Mouse (Mus musculus): ENCODE data around the gene Pitpnm2.
"Not testable (repeated sequence)": the region's sequence is repeated elsewhere in the genome, so short reads cannot be mapped to it uniquely, and the experiment has no call there.

Pitpnm2 gene

DNA sequence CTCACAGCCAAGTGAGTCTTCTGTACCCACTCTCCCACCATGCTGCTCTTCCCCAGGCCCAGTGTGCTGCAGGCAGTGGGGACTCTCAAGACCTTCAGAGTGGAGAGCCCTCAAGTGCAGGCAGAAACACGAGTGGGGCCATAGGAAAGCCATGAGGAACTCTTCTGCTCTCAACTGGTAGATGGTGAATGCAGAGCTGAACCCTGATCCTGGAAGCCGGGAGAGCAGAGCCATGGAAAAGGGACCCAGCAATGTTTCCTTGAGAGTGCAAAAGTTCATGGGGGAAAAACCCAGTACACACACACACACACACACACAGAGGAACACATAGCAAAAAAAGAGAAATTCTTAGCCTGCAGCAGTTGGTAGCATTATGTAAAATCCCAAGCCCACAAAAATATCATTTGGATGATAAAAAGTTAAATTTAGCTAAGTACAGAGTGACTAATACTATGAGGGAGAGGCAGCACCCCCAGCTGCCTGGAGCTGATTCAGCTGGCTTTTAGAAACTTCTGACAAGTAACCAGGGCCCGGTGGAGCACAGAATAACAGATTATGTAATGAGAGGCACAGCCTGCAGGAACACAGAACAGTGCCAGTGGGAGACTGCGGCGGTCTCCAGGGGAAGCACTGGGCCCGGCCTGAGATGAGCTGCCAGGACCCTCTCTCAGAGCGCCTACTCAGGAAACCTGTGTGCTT lies 28.4 kb downstream of the Pitpnm2 start:
- DNase-seq (ENCODE audit: low spot score in 2 of 2) = peak; percentile 86 to 91

DNA sequence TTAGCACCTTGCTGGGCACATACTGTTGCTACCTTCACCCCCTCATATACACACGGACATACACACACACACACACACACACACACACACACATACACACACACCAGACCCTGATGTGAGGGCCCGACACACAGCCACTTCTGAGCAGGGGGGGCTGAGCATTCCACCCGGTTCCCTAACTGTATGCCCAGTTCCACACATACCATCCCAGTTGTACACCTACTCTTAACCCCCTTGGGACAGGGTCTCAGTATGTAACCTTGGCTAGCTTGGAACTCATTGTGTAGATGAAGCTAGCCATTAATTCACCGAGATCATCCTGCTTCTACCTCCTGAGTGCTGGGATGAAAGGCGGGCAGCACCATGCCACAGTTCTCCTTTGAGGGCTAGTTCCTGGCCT lies 29.0 kb downstream of the Pitpnm2 start:
- no peak for DNase-seq (ENCODE audit: low spot score in 2 of 2)

DNA sequence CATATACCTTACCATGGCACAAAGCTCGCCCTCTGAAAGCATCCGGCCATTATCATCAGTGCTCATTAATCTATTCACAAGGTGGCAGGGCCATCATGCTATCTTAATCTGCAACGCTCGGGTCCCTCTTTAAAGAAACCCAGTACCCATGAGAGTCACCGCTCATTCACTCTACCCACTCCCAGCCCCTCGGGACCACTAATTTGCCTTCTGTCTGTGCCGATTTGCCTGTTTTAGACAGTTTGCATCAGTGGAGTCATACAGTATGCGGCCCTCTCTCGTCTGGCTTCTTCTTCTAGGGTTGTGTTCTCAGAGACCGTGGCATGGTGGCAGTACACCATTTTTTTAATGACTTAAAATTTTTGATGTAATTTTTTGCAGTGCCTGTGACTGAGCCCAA lies 30.1 kb downstream of the Pitpnm2 start:
- DNase-seq (ENCODE audit: low spot score in 2 of 2) = no peak

DNA sequence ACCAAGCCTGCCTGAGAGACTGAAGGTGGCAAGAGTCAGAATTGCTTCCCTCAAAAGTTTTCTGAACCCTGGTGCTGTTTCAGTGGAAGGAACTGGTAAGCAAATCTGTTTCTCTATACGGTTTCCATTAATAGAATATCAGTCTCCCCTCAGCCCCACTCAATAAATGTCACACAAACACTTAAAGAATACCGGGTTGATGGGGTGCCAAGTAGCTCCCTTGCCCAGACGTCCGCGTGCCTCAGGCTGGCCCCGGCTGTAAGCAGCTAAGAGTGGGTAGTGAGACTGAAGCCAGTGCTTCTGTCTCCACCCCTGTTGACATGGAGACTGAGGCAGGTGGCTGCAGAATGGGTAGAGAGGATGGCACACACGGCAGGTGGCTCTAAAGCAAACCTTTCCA lies 30.6 kb downstream of the Pitpnm2 start:
- no peak for DNase-seq (ENCODE audit: low spot score in 2 of 2)

DNA sequence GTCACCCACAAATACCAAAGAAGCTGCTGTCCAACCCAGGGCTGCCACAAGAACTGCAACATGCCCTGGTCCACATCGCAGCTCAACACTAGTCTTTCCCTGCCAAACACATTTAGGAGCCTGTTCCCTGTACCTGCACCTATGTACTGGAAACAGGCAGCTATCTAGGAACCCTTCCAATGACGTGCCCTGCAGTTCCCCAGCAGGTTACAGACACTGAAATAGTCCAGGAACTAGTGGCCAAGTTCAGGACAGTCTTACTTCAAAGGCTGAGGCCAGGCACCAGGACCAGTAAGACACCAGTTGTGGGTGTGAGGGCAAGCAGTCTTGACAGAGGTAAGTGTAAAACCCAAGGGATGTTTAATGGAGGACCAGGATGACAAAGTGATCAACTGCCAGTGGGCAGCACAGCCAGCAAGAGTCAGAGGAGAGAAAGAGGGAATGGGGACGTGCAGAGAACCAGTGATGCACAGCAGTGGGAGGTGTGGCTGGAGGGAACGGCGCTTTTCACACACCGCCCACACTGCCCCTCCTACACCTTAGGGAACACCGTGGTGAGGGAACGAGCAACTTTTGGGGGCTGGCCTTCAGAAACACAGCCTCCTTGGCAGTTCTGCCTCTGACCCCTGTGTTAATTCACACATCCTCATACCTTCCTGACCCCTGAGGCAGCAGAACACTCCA lies 31.9 kb downstream of the Pitpnm2 start:
- DNase-seq (ENCODE audit: low spot score in 2 of 2) = peak; percentile 87 to 92

DNA sequence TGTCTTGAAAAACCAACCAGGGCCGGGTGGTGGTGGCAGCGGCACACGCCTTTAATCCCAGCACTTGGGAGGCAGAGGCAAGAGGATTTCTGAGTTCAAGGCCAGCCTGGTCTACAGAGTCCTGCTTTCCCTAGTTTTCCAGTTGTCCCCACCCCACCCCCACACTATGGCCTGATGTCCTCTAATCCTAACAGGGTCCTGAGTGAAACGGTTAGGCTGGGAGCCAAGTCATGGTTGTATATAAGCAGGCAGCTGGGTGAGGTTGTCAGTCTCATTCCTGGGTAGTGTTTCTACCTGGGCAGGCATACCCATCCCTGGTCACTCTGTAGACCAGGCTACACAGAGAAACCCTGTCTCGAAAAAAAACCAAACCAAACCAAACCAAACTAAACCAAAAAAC lies 32.5 kb downstream of the Pitpnm2 start:
- DNase-seq (ENCODE audit: low spot score in 2 of 2) = not testable (repeated sequence)

DNA sequence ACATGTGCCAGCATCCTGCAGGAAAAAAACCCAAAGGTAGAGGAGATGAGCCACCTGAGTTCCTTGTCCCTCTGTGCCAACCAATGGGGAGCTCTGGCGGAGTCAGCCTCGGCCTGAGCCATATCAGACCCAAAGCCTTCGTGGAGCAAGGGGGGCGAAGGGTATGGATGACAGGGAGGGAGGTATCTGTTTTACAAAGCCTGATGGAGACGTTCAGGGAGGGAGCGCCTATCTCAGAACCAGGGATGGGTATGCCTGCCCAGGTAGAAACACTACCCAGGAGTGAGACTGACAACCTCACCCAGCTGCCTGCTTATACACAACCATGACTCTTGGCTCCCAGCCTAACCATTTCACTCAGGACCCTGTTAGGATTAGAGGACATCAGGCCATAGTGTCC lies 33.2 kb downstream of the Pitpnm2 start:
- no peak for DNase-seq (ENCODE audit: low spot score in 2 of 2)

DNA sequence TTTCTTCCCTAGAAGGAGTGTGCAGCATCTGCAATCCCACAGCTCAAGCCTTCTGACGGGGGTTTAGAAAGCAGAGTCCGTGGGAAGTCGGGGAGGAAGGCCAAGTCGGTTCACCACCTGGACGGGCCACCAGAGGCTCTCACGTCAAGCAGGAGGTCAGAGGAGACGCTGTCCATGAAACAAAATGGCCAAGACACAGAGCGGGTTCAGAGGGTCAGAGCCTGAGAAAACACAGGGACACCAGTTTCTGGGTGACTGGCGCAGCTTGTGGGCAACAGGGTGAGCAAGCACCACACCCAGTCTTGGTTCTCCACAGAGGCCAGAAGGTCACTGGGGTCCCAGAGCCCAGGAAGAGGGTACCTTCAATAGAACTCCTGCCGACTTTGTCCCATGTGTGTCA lies 33.9 kb downstream of the Pitpnm2 start:
- no peak for DNase-seq (ENCODE audit: low spot score in 2 of 2)

DNA sequence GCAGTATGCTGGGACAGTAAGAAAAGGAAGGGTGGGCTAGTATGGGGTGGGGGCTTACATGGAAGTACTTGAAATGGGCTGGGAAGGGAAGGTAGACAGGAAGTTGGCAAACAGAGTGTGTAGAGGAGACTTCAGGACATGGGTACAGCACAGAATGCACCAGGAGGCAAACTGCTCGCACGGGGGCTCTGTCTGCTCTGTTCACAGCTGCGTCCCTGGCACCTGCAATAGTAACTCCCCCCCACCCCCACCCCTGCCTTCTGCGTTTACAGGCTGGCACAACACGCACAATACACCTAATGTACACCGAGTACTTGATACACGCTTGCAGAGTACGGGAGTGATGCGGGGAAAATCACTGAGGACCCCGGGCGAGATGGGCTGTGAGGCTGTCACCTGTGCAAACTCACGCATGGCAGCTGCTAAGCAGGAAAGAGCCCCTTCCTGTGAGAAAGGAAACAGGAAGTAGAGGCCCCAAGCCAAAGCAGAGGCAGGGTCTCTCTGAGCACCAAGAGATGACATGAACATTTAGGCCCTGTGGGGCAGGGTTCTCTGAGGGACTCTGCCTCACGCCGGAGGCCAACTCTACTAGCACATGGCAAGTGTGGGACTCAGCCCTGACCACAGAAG lies 34.9 kb downstream of the Pitpnm2 start:
- no peak for DNase-seq (ENCODE audit: low spot score in 2 of 2)

DNA sequence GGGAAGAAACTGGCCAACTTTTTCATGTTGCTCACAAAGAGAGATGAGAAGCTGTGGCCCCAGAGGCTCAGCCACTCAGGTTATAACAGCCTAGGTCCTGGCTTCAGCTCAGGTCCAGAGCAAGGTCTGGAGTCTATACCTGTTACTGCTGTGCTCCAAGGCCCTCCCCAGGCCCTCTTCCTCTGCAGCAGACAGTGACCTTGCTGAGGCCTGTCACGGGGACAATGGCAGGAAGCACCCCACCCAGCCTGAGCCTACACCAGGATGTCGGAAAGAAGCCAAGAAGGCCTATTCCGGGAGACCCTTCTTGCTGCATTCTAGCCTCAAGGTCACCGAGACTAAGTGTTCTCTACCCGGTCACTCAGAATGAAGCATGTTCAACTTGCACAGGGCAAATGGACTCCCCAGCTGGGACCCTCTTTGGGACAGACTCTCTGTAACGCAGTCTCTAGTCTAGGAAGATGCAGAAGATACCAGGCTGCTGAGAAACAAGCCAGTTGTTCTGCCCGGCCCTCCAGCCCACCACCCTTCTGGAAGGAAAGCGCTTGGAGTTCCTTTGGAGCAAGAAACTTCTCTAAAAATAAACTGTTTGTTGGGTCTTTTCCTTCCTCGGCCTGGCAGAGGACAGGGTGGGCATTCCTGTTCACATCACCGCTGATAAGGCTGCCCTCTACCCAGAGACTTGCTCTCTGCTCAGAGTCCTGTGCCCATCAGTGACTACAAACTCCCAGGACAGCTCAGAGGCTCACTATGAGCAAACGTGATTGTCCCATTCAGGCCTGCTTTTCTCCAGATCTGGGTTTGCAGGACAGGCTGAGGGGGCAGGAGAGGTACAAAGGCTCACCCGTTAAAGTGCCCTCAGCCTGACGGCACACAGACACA lies 35.7 kb downstream of the Pitpnm2 start:
- DNase-seq (ENCODE audit: low spot score in 2 of 2) = no peak

DNA sequence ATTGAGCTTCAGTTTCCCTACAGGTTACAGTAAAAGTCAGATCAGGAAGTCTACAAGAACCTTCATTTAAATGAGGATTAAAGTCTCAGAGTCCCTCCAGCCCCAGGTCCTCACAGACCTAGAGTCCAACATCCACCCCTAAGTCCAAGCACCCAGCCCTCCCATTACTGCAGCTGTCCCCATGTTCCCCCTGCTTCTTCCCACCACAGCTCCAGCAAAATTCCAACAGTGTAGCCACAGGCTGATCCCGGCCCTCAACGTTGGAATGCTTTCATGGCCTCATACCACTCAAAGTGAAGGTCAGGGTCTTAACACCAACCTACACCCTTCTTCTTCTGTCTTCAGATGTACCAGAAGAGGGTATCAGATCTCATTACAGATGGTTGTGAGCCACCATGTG lies 37.9 kb downstream of the Pitpnm2 start:
- DNase-seq (ENCODE audit: low spot score in 2 of 2) = no peak

DNA sequence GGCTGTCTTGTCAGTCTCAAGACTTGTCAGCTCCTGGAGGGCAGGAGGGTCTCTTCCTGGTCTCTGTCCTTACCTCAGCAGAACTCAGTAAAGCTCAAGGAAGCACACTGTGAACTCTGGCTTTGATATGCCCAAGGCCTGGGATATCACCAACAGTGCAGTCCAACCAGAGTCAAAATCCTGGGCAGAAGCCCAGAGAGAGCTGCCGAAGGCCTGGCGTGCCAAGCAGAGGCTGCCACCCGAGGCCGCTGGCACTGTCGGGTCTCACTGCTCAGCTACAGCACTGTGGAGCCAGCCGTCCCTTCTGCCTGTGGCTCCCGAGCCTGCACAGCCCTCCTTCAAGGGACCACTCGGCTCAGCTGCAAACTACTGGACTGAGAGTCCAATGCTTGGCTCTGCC lies 38.3 kb downstream of the Pitpnm2 start:
- no peak for DNase-seq (ENCODE audit: low spot score in 2 of 2)

DNA sequence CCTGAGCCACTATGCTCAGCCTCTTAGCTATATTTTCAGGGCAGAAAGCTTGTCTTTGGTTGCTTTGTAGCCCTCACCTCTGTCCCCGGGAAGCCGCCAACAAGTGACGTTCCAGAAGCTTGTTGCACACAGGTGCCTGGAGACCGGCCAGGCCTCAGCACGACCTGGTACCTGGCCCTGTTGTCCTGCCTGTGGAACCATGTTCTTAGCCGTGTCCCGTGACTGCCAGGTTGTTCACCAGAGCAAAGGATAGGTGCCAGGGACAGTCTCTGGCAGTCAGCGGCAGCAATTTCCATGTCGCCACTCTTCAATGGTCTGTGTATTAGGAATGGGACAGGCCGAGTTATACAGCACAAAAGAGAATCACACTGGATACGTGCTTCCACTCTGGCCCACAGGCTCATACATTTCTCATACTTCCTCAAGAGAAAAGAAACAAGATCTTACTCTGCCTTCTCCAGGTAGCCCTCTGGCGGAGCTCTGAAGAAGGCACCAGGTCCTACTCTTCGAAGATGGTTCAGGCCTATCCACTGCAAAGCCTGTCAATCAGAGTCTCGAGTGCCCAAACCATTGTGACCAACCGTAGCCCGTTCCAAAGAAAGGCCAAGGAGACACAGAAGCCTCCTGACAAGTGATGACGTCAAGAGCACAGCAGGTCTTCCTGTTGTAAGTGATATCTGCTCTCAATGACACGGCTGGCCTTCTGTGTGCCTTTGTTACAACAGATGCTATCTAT lies 39.1 kb downstream of the Pitpnm2 start:
- DNase-seq (ENCODE audit: low spot score in 2 of 2) = no peak

DNA sequence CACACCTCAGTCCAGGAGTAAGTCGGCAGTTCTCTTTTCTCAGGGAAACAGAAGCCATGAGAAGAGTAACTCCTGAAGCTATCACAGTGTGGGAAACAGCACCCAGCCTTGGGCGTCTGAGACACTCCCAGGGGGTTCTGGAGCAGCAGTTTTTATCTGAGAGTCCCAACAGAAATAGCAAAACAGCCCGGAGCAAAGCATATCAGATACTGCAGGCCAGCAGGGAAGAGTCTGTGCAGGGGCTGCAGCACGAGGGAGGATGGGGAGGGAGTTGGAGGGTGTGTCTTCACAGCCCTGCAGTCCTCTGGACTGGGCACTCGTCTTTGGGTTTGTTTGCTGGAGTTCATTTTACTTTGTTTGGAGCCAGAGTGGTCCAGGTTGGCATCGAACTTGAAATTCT lies 39.7 kb downstream of the Pitpnm2 start:
- DNase-seq (ENCODE audit: low spot score in 2 of 2) = no peak

DNA sequence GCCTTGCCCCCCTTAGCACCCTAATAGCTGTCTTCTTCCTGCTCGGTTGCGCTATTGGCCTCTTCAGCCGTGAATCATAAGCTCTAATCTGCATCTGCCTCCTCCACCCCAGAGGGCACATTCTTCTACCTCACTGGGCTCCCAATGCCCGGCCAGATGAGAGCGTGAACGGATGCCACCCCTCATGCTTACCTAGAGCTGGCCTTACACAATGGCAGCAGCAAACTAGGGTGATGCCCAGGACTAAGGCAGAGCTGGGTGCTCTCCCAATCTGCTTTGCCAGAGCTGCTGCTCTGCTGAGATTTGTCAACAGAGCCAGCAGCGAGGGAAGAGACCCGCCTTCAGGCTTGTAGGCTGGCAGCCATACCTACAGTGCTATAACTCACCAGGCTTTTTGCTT lies 41.5 kb downstream of the Pitpnm2 start:
- no peak for DNase-seq (ENCODE audit: low spot score in 2 of 2)

DNA sequence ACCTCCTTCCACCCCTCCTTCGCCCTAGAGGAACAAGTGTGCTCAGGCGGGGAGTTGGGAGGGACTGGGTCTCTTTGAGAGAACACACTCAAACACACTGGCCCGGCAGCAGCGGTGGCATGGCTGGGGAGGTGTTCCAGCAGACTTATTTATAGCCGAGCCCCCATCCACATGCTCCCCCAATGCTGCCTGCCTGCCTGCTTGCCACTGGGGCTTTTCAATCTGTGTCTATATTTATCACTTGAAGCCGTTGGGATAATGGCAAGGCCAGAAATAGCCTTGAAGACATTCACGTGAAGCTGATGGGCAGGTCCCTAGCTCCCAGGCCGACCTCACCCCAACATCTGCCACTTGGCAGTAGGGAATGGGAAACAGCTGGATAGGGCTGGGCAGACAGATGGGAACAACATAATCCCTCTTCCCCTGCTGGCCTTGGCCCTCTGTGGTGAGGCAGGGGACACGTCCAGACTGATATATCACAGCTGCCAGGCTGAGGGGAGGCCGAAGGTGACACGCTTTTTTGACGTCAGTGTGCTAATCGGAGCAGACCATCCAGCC lies 43.0 kb downstream of the Pitpnm2 start:
- no peak for DNase-seq (ENCODE audit: low spot score in 2 of 2)

DNA sequence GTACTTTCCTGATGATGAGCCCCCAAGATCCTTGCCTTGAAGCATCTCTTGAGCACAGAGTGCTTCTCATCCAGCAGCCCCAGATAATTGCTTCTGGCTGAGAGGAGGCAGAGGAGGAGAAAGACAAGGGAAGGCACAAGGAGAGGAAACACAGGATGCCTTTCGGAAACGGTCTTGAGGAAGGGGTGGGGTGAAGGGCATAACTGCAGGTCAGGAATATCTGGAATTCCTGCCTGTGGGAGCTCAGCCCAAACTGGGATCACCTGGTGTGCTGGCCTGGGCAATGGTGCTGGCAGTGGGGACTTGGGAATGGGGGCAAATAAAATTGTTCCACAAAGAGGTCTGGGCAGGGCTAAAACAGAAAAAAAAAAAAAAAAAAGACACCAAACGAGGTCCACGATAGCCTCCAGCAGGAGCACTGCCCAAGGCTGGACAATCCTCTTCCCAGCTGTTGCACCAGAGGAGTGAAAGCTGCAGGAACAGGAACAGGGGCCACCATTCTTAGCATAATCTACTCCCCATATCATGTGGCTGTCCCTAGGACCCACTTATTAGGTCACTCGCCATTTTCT lies 43.7 kb downstream of the Pitpnm2 start:
- DNase-seq (ENCODE audit: low spot score in 2 of 2) = no peak

DNA sequence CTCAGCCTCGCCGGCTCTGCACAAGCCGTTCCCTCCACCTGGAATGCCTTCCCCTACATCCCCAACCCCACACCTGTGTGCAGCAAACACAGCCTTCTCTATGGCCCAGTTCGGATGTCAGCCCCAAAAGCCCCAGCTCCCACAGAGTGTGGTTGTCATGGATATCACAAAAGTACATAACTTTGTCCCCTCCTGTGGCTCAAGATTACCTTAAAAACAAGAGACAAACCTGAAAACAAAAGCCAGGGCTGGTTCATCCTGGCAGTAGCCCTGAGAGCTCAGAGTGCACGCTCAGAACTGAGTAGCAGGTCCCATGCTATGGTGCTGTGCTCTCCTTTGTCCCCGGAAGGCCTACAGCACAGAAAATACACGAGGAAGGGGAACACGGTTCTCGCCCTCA lies 44.3 kb downstream of the Pitpnm2 start:
- DNase-seq (ENCODE audit: low spot score in 2 of 2) = no peak

DNA sequence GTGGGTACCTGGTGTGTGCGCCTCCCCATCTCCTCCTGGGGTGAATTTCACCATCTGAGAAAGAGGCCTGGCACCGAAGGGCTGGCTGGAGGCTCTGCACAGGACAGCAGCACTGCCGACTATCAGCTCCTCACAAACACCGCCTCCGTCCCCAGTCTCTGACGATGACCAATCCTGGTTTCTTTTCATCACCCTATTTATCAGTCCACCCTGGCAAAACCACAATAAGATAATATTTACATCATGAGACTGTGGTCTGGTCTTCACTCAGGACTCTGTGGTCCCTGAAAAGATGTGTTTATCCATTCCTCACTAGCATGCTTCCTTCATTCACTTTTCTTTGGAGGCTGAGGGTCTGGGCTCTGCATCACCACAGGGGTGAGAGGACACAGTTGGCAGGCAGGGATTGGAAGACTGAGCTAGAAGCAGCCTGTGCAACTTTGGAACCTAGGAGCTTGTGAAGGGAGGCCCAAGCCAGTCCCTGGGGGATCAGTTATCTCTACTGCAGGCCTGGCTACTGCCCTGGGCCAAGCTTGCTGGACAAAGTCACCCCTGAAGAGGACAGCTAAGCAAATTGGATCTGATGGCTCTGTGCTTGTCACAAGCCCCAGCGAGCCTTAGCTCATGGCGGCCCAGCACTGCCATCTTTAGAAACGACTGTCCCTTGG lies 45.3 kb downstream of the Pitpnm2 start:
- DNase-seq (ENCODE audit: low spot score in 2 of 2) = no peak

DNA sequence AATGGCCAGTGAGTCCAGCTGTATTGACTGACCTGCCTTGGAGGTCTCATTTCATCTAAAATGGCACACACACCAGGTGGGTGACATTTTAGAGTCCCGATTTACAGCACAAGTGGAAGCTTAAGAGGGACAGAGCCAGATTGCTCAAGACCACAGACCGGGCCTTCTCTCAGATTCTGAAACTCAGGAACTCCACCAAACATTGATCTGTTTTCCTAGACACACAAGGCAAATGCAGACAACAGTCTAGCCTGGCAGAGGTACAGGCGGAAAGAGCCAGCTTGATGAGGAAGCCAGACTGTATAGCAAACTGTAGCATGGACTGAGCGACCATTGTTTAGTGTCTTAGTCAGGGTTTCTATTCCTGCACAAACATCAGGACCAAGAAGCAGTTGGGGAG lies 46.3 kb downstream of the Pitpnm2 start:
- DNase-seq (ENCODE audit: low spot score in 2 of 2) = no peak
